Mouse (Mus musculus): Measurements from ENCODE around the gene Fam107b.
"Not testable (repeated sequence)": the region's sequence is repeated elsewhere in the genome, so short reads cannot be mapped to it uniquely, and the experiment has no call there.

Fam107b gene

GRCm38 (mm10) chr2:3713682-3714361 lies 143.5 kb downstream of the Fam107b start:
- peak; percentile 67 for DNase-seq

- DNase-seq: no peak
Measured at GRCm38 (mm10) chr2:3714511-3714910, 144.2 kb downstream of the Fam107b start.

GRCm38 (mm10) chr2:3715424-3715823 lies 145.1 kb downstream of the Fam107b start:
- no peak for DNase-seq

- no peak for DNase-seq
Measured at GRCm38 (mm10) chr2:3717268-3717667, 147.0 kb downstream of the Fam107b start.

- no peak for DNase-seq
Measured at GRCm38 (mm10) chr2:3717847-3718246, 147.6 kb downstream of the Fam107b start.

GRCm38 (mm10) chr2:3719436-3720121 lies 149.3 kb downstream of the Fam107b start:
- not testable (repeated sequence) for DNase-seq

- DNase-seq: no peak
Measured at GRCm38 (mm10) chr2:3721107-3721506, 150.8 kb downstream of the Fam107b start.

GRCm38 (mm10) chr2:3721974-3722373 lies 151.7 kb downstream of the Fam107b start:
- DNase-seq: no peak

GRCm38 (mm10) chr2:3723391-3724106 lies 153.3 kb downstream of the Fam107b start:
- DNase-seq: no peak

- DNase-seq: no peak
Measured at GRCm38 (mm10) chr2:3726501-3727078, 156.3 kb downstream of the Fam107b start.

- no peak for DNase-seq
Measured at GRCm38 (mm10) chr2:3727225-3727930, 157.1 kb downstream of the Fam107b start.

- no peak for DNase-seq
Measured at GRCm38 (mm10) chr2:3728090-3728489, 157.8 kb downstream of the Fam107b start.

- DNase-seq: no peak
Measured at GRCm38 (mm10) chr2:3729586-3729985, 159.3 kb downstream of the Fam107b start.

- DNase-seq: no peak
Measured at GRCm38 (mm10) chr2:3730744-3731143, 160.5 kb downstream of the Fam107b start.

GRCm38 (mm10) chr2:3731316-3732015 lies 161.2 kb downstream of the Fam107b start:
- peak; percentile 64 for DNase-seq

GRCm38 (mm10) chr2:3737917-3738694 lies 167.8 kb downstream of the Fam107b start:
- DNase-seq: peak; percentile 56

- DNase-seq: no peak
Measured at GRCm38 (mm10) chr2:3738734-3739133, 168.4 kb downstream of the Fam107b start.

- peak; percentile 94 for DNase-seq
Measured at GRCm38 (mm10) chr2:3739351-3739961, 169.2 kb downstream of the Fam107b start.

- peak; percentile 57 for DNase-seq
Measured at GRCm38 (mm10) chr2:3740256-3740655, 170.0 kb downstream of the Fam107b start.

- peak; percentile 53 for DNase-seq
Measured at GRCm38 (mm10) chr2:3740670-3741069, 170.4 kb downstream of the Fam107b start.

- no peak for DNase-seq
Measured at GRCm38 (mm10) chr2:3742519-3742918, 172.2 kb downstream of the Fam107b start.

Measured in cerebellum, adult 9-11 months (tissue).